Mouse (Mus musculus): ENCODE measurements around the gene Acr. TPM values are rescaled to one million over a fixed set of nuclear protein-coding genes. Genes with fewer than 3 reads are reported as not detected.

Gene Acr
- polyA plus RNA-seq, 1 experiment from 2014 or later, result not detected

DNA sequence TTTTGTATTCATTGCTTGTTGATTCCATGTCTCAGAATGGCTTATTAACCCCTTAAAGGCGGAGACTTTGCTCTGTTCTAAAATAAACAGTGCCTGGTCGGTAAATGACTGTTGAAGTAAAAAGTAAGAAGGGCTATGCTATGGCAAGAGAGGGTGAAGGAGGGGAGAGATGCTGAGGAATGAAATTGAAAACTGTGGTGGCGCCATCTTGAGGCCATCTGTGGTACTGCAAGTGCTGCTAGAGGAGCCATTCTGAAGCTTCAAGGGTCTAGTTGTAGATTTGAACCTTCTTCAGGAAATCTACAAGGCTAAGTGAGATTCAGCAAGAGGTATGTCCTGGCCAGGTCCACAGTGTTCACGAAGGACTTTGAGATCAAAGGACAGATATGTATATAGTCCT is 37.8 kb upstream of the Acr start:
- 22% methylated on average over 4 of the region's 4 CpGs for WGBS (ENCODE audit: insufficient replicate concordance)
- ATAC-seq, result no peak

GRCm38 (mm10) chr15:89531399-89531798 is 36.7 kb upstream of the Acr start:
- Histone ChIP-seq H3K9ac (replicated peaks) (no peak overlapping the region), H3K36me3 (replicated peaks; ENCODE audit: insufficient read depth, low read length) (no peaks in the 10 kb centered on the region), H3K4me3 (ENCODE audit: low read depth, low read length) (no peak overlapping the region), H3K9me3 (ENCODE audit: low read length) (no peaks in the 10 kb centered on the region), H3K4me2 (ENCODE audit: low read depth, low read length) (no peak overlapping the region), H3K27me3 (ENCODE audit: insufficient read depth, low read length) (no peaks in the 10 kb centered on the region), H3K27ac (ENCODE audit: low read depth) (no peak overlapping the region), H3K4me1 (ENCODE audit: insufficient read depth) (no peaks in the 10 kb centered on the region)
- ATAC-seq (no peak), DNase-seq (no peak)
- WGBS (ENCODE audit: insufficient replicate concordance), result 89% methylated on average over 5 of the region's 5 CpGs
- TF ChIP-seq EP300 (IDR thresholded peaks at IDR 0.05; ENCODE audit: low read depth) (no peak), CTCF (IDR thresholded peaks at IDR 0.05; ENCODE audit: low read depth) (no peak)

More for the DNA sequence above, 37.8 kb upstream of the Acr start:
- Histone ChIP-seq H3K36me3 (replicated peaks; ENCODE audit: insufficient read depth, low read length) (no peaks in the 10 kb centered on the region), H3K9me3 (ENCODE audit: low read length) (no peaks in the 10 kb centered on the region), H3K9ac (replicated peaks) (no peak overlapping the region), H3K27me3 (ENCODE audit: insufficient read depth, low read length) (no peaks in the 10 kb centered on the region), H3K4me1 (ENCODE audit: insufficient read depth) (no peaks in the 10 kb centered on the region), H3K4me3 (ENCODE audit: low read depth, low read length) (no peak overlapping the region), H3K27ac (ENCODE audit: low read depth) (no peak overlapping the region), H3K4me2 (ENCODE audit: low read depth, low read length) (no peak overlapping the region)
- DNase-seq, result peak; percentile 65
- TF ChIP-seq CTCF (IDR thresholded peaks at IDR 0.05; ENCODE audit: low read depth), result peak; percentile 94
- TF ChIP-seq EP300 (IDR thresholded peaks at IDR 0.05; ENCODE audit: low read depth), result no peak

DNA sequence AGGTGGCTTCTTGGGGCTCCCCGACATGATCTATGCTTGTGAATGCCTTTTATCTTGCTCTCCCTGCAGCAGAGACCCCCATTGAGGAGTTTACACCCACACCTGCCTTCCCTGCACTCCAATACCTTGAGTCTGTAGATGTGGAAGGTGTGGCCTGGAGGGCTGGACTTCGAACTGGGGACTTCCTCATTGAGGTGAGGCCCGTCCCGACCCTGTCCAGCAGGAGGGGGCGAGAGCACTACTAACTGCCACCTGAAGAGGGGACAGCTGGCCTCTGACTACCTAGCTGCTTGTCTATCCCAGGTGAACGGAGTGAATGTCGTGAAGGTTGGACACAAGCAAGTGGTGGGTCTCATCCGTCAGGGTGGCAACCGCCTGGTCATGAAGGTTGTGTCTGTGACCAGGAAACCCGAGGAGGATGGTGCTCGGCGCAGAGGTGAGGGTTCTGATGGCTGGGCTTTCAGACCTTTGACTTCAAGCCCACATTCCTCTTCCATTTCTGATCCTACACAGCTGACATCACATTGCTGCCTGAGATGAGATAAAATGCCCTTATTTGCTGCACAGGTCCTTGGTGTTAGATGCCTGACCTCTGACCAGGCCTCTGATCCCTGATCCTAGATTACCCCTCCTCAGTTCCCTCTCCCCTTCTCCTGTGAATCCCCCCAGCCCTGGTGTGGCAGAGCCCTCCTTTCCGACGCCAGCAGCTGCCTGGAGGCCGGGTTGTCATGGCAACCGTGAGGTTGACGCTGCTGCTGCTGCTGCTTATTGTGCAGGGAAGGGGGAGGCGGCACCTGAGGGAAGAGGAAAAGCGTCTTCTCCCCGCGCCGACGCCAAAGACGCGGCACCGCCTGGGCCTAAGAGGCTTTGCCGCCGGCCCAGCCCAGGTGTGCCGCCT is 35.9 kb upstream of the Acr start:
- Histone ChIP-seq H3K27me3 (ENCODE audit: insufficient read depth, low read length) (no peaks in the 10 kb centered on the region), H3K4me2 (ENCODE audit: low read depth, low read length) (no peak overlapping the region), H3K4me1 (ENCODE audit: insufficient read depth) (no peaks in the 10 kb centered on the region), H3K36me3 (replicated peaks; ENCODE audit: insufficient read depth, low read length) (no peaks in the 10 kb centered on the region), H3K27ac (ENCODE audit: low read depth) (no peak overlapping the region), H3K4me3 (ENCODE audit: low read depth, low read length) (no peak overlapping the region), H3K9ac (replicated peaks) (no peak overlapping the region), H3K9me3 (ENCODE audit: low read length) (no peaks in the 10 kb centered on the region)
- TF ChIP-seq CTCF (IDR thresholded peaks at IDR 0.05; ENCODE audit: low read depth), result no peak
- TF ChIP-seq EP300 (IDR thresholded peaks at IDR 0.05; ENCODE audit: low read depth), result no peak
- no peak for DNase-seq
- WGBS (ENCODE audit: insufficient replicate concordance), result 67% methylated on average over 29 of the region's 29 CpGs
- no peak for ATAC-seq

DNA sequence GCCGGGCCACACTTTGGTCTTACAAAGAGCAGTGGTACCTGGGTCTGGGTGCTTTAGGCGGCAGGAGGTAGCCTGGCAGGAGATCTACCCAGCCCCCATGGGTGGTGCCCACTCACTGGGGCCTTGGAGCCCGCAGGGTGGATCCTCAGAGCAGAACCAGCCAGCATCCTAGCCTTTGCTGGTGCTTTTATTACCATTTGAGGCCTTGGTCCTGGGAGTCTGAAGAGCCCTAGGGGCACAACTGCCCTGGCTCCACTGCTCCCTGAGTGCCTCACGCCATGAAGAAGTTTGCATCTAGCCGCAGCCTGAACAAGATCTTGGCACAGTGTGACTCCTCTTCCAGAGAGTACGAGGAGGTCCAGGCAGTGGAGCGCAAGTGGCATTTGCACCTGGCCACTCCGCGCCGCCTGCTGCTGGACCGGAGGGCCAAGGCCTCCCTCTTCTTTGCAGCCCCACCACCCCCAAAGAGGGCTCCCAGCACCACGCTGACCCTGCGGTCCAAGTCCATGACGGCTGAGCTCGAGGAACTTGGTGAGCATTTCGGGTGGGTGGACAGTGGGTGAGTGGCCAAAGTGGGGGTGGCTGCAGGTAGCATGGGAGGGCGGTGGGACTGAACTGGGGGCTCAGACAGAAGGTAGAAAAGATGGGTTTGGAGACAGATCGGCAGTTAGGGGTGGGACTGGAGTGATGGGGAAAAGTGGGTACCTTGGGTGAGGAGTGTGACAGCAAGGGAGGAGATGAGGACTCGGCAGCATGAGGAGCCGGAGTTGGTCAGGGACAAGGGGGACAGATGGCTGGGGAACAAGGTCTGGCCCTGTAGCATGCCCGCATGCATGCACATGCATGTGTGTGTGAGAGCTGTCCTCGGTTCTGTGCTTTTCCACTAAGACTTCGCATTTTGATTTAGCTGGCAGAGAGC is 34.9 kb upstream of the Acr start:
- WGBS (ENCODE audit: insufficient replicate concordance), result 84% methylated on average over 23 of the region's 23 CpGs
- no peaks in the 10 kb centered on the region for H3K27me3 ChIP-seq (ENCODE audit: insufficient read depth, low read length)
- no peak overlapping the region for H3K27ac ChIP-seq (ENCODE audit: low read depth)
- H3K9ac ChIP-seq (replicated peaks), result no peak overlapping the region
- no peak for DNase-seq
- H3K4me3 ChIP-seq (ENCODE audit: low read depth, low read length), result no peak overlapping the region
- no peak overlapping the region for H3K4me2 ChIP-seq (ENCODE audit: low read depth, low read length)
- no peak for TF ChIP-seq EP300 (IDR thresholded peaks at IDR 0.05; ENCODE audit: low read depth)
- TF ChIP-seq CTCF (IDR thresholded peaks at IDR 0.05; ENCODE audit: low read depth), result no peak
- H3K4me1 ChIP-seq (ENCODE audit: insufficient read depth), result no peaks in the 10 kb centered on the region
- no peaks in the 10 kb centered on the region for H3K36me3 ChIP-seq (replicated peaks; ENCODE audit: insufficient read depth, low read length)
- H3K9me3 ChIP-seq (ENCODE audit: low read length), result no peaks in the 10 kb centered on the region
- ATAC-seq, result no peak

GRCm38 (mm10) chr15:89533843-89534207 is 34.3 kb upstream of the Acr start:
- DNase-seq, result no peak
- Histone ChIP-seq H3K9ac (replicated peaks) (no peak overlapping the region), H3K27ac (ENCODE audit: low read depth) (no peak overlapping the region), H3K27me3 (ENCODE audit: insufficient read depth, low read length) (no peaks in the 10 kb centered on the region), H3K36me3 (replicated peaks; ENCODE audit: insufficient read depth, low read length) (no peaks in the 10 kb centered on the region), H3K4me3 (ENCODE audit: low read depth, low read length) (no peak overlapping the region), H3K4me2 (ENCODE audit: low read depth, low read length) (no peak overlapping the region), H3K9me3 (ENCODE audit: low read length) (no peaks in the 10 kb centered on the region), H3K4me1 (ENCODE audit: insufficient read depth) (no peaks in the 10 kb centered on the region)
- TF ChIP-seq EP300 (IDR thresholded peaks at IDR 0.05; ENCODE audit: low read depth), result no peak
- WGBS (ENCODE audit: insufficient replicate concordance), result 82% methylated on average over 10 of the region's 10 CpGs
- ATAC-seq, result no peak

DNA sequence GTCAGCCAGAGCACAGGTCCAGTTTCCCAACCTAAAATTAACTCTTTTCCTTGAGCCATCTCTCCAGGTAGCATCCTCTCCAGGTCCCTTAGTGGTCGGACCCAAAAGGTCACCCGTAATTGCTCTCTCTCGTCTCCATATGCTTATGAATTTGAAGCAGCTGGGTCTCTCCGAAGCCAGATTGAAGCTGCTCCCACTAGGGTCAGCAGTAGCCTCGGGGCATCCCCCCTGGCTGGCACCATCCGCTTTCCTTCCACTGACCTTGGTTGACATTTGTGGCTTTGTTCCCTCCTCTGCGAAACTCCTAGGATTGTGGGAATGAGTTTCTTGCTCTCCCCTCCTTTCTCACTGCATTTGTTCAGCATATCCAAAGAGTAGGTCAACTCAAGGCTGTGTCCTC is 24.0 kb upstream of the Acr start:
- no peak for TF ChIP-seq CTCF (IDR thresholded peaks at IDR 0.05; ENCODE audit: low read depth)
- no peak for TF ChIP-seq EP300 (IDR thresholded peaks at IDR 0.05; ENCODE audit: low read depth)
- no peak overlapping the region for H3K4me3 ChIP-seq (ENCODE audit: low read depth, low read length)
- no peaks in the 10 kb centered on the region for H3K9me3 ChIP-seq (ENCODE audit: low read length)
- no peak for ATAC-seq
- H3K36me3 ChIP-seq (replicated peaks; ENCODE audit: insufficient read depth, low read length), result no peaks in the 10 kb centered on the region
- H3K4me1 ChIP-seq (ENCODE audit: insufficient read depth), result no peaks in the 10 kb centered on the region
- peaks cover 4% of the 10 kb centered on the region; the same call in 1 of the 2 replicates for H3K27me3 ChIP-seq (ENCODE audit: insufficient read depth, low read length)
- no peak overlapping the region for H3K4me2 ChIP-seq (ENCODE audit: low read depth, low read length)
- WGBS (ENCODE audit: insufficient replicate concordance), result 90% methylated on average over 7 of the region's 7 CpGs
- H3K27ac ChIP-seq (ENCODE audit: low read depth), result no peak overlapping the region
- H3K9ac ChIP-seq (replicated peaks), result no peak overlapping the region
- no peak for DNase-seq
